Mouse (Mus musculus) CH12.LX (cell line): ENCODE results near the gene Htr6. TPM values are rescaled to one million over a fixed set of nuclear protein-coding genes. Genes with fewer than 3 reads are reported as not detected.

Experiments used
- DNase-seq: peaks from one replicate; pipeline ENCODE4 v3.0.0-alpha.2; 2013; ENCODE audit errors: extremely low read depth
- H3K27ac ChIP-seq: 2 replicates; pipeline ENCODE4 v1.5.1; 2012; ENCODE audit warnings: low read depth, mild to moderate bottlenecking, control low read depth, moderate library complexity; ENCODE audit not compliant: insufficient read depth
- H3K27me3 ChIP-seq: replicated peaks from 2 replicates; pipeline ENCODE3; 2012; ENCODE audit warnings: inconsistent platforms
- H3K36me3 ChIP-seq, 2 experiments: replicated peaks in 1 of 2; 2 replicates each; pipeline versions ENCODE3 to v1.6.1; 2012; ENCODE audit warnings: inconsistent platforms in 1 of 2, low read length in 1 of 2, mild to moderate bottlenecking in 1 of 2, mixed read lengths in 1 of 2, moderate library complexity in 1 of 2; ENCODE audit not compliant: control insufficient read depth in 1 of 2, insufficient read depth in 1 of 2
- H3K4me1 ChIP-seq, 2 experiments: 2 replicates each; pipeline ENCODE4 v1.6.1; 2012; ENCODE audit warnings: inconsistent platforms in 1 of 2, moderate library complexity in 1 of 2; ENCODE audit not compliant: insufficient read depth in 2 of 2, control insufficient read depth in 1 of 2
- H3K4me2 ChIP-seq: 2 replicates; pipeline ENCODE4 v1.6.1; 2012; ENCODE audit warnings: low read depth, mild to moderate bottlenecking, control low read depth; ENCODE audit not compliant: poor library complexity, insufficient read depth, severe bottlenecking
- H3K4me3 ChIP-seq, 3 experiments: fragments of 150-350 bp in 1 of 3; sonication (generic) in 1 of 3; replicated peaks in 1 of 3; 2 replicates each; pipeline versions ENCODE3 to v1.5.1; 2011 to 2012; ENCODE audit warnings: low read depth in 2 of 3, low read length in 2 of 3, mild to moderate bottlenecking in 2 of 3, moderate library complexity in 2 of 3, control low read depth in 1 of 3, improper control_type of control experiment in 1 of 3, inconsistent platforms in 1 of 3, mixed read lengths in 1 of 3; ENCODE audit not compliant: poor library complexity in 1 of 3
- H3K79me2 ChIP-seq: replicated peaks from 2 replicates; pipeline ENCODE4 v1.6.1; 2012; ENCODE audit warnings: mild to moderate bottlenecking, moderate library complexity; ENCODE audit not compliant: control insufficient read depth, poor library complexity, insufficient read depth, severe bottlenecking; ENCODE audit errors: extremely low read depth
- H3K9ac ChIP-seq: 2 replicates; pipeline ENCODE4 v1.6.1; 2012; ENCODE audit warnings: low read depth, mild to moderate bottlenecking, control low read depth, moderate library complexity; ENCODE audit not compliant: insufficient read depth
- H3K9me3 ChIP-seq: replicated peaks from 2 replicates; pipeline ENCODE3; 2012; ENCODE audit warnings: low read length, inconsistent platforms, mixed read lengths
- CTCF ChIP-seq, 2 experiments: IDR thresholded peaks in 1 of 2; conservative IDR thresholded peaks in 1 of 2; 2 replicates each; pipeline ENCODE4 v1.5.1; 2011 to 2012; ENCODE audit warnings: low read depth in 2 of 2, low read length in 2 of 2, improper control_type of control experiment in 1 of 2, inconsistent platforms in 1 of 2, mild to moderate bottlenecking in 1 of 2, moderate library complexity in 1 of 2
- EP300 ChIP-seq: IDR thresholded peaks from 2 replicates; pipeline ENCODE4 v1.6.1; 2011; ENCODE audit warnings: low read length, improper control_type of control experiment
- ETS1 ChIP-seq: conservative IDR thresholded peaks from 2 replicates; pipeline ENCODE4 v1.6.1; 2012; ENCODE audit warnings: low read depth, mild to moderate bottlenecking, inconsistent platforms, low read length, improper control_type of control experiment, moderate library complexity
- IRF4 ChIP-seq: IDR thresholded peaks from 2 replicates; pipeline ENCODE4 v1.6.1; 2014; ENCODE audit warnings: low read depth, mild to moderate bottlenecking, inconsistent platforms, low read length, improper control_type of control experiment
- KAT2A ChIP-seq: IDR thresholded peaks from 2 replicates; pipeline ENCODE4 v1.6.1; 2012; ENCODE audit warnings: low read length, improper control_type of control experiment, inconsistent platforms; ENCODE audit not compliant: insufficient replicate concordance
- MAX ChIP-seq: IDR thresholded peaks from 2 replicates; pipeline ENCODE4 v1.6.1; 2011; ENCODE audit warnings: low read length, improper control_type of control experiment
- MAZ ChIP-seq: IDR thresholded peaks from 2 replicates; pipeline ENCODE4 v1.6.1; 2012; ENCODE audit warnings: low read depth, mild to moderate bottlenecking, inconsistent platforms, low read length, improper control_type of control experiment, moderate library complexity
- MEF2A ChIP-seq: IDR thresholded peaks from 2 replicates; pipeline ENCODE4 v1.6.1; 2014; ENCODE audit warnings: low read depth, mild to moderate bottlenecking, inconsistent platforms, low read length, improper control_type of control experiment, borderline replicate concordance
- MXI1 ChIP-seq: IDR thresholded peaks from 2 replicates; pipeline ENCODE4 v1.6.1; 2011; ENCODE audit warnings: mild to moderate bottlenecking, low read depth, low read length, improper control_type of control experiment
- MYC ChIP-seq: IDR thresholded peaks from 2 replicates; pipeline ENCODE4 v1.6.1; 2011; ENCODE audit warnings: low read depth, mild to moderate bottlenecking, improper control_type of control experiment, low read length
- POLR2AphosphoS2 ChIP-seq: IDR thresholded peaks from 2 replicates; pipeline ENCODE4 v1.6.1; 2011; ENCODE audit warnings: low read depth, low read length, improper control_type of control experiment
- RAD21 ChIP-seq: IDR thresholded peaks from 2 replicates; pipeline ENCODE4 v1.6.1; 2011; ENCODE audit warnings: low read depth, mild to moderate bottlenecking, low read length, improper control_type of control experiment, moderate library complexity
- RCOR1 ChIP-seq: conservative IDR thresholded peaks from 2 replicates; pipeline ENCODE4 v1.6.1; 2012; ENCODE audit warnings: low read depth, mild to moderate bottlenecking, inconsistent platforms, low read length, improper control_type of control experiment
- SMC3 ChIP-seq: IDR thresholded peaks from 2 replicates; pipeline ENCODE4 v1.6.1; 2011; ENCODE audit warnings: low read depth, low read length, improper control_type of control experiment
- TBP ChIP-seq: conservative IDR thresholded peaks from 2 replicates; pipeline ENCODE4 v1.6.1; 2011; ENCODE audit warnings: low read depth, low read length, improper control_type of control experiment
- TCF12 ChIP-seq: IDR thresholded peaks from 2 replicates; pipeline ENCODE4 v1.6.1; 2014; ENCODE audit warnings: low read depth, mild to moderate bottlenecking, inconsistent platforms, low read length, improper control_type of control experiment
- UBTF ChIP-seq: IDR thresholded peaks from 2 replicates; pipeline ENCODE4 v1.6.1; 2012; ENCODE audit warnings: low read depth, mild to moderate bottlenecking, inconsistent platforms, low read length, improper control_type of control experiment, moderate library complexity
- USF1 ChIP-seq: IDR thresholded peaks from 2 replicates; pipeline ENCODE4 v1.6.1; 2014; ENCODE audit warnings: low read depth, mild to moderate bottlenecking, inconsistent platforms, low read length, improper control_type of control experiment
- ZC3H11A ChIP-seq: IDR thresholded peaks from 2 replicates; pipeline ENCODE4 v1.6.1; 2012; ENCODE audit warnings: low read depth, mild to moderate bottlenecking, inconsistent platforms, low read length, improper control_type of control experiment
- dilution Hi-C: fragments of 300-500 bp; cut with MboI; formaldehyde crosslinking; loops from 2 replicates; pipeline ENCODE4 v1.14.3; 2020; ENCODE audit warnings: low sequenced_read_pairs; ENCODE audit not compliant: extremely low pct_unique_long_range_greater_than_20kb, extremely low pct_ligation_motif_present
- in situ Hi-C: fragments of 300-500 bp; cut with MboI; formaldehyde crosslinking; loops from 3 replicates; pipeline ENCODE4 v1.14.3; 2019; ENCODE audit warnings: low sequenced_read_pairs, low pct_ligation_motif_present, low pct_unique_long_range_greater_than_20kb, mixed read lengths
- polyA plus RNA-seq: library from polyadenylated mRNA; unstranded; fragments of >175 nt; gene quantifications from 2 replicates; pipeline ENCODE4 v1.2.1, GENCODE M21; 2012; ENCODE audit warnings: low read depth; ENCODE audit not compliant: insufficient read length
- total RNA-seq, 2 experiments: library from RNA; depleted of rRNA; stranded (reverse); fragments of 300-350 nt in 1 of 2; fragments of >200 nt in 1 of 2; gene quantifications; 2 replicates each; pipeline ENCODE4 v1.2.3; 2012 to 2014

Htr6 gene
- total and polyA plus RNA-seq, 3 experiments = not detected

DNA sequence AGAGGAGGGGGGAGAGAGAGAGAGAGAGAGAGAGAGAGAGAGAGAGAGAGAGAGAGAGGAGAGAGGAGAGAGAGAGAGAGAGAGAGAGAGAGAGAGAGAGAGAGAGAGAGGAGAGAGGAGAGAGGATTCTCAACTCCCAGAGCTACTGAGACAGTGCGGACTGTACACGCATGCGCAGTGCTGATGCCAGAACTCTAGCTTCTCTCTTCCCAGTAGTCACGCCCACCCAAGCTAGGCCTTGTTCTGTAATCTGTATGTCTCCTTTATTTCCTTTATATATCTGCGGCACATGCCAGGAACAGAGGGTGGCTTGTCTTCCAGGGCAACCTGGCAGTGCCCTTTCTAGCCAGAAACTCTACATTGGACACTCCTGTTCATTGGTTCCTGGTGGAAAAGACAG lies 10.5 kb downstream of the Htr6 start:
- Histone ChIP-seq H3K79me2 (no peaks in the 10 kb centered on the region), H3K9ac (no peak overlapping the region), H3K4me3 (no peak overlapping the region), H3K27me3 (peaks cover 67% of the 10 kb centered on the region), H3K36me3 (peaks cover 0 to under 1% of the 10 kb centered on the region in 2 experiments), H3K4me2 (no peak overlapping the region), H3K27ac (no peak overlapping the region), H3K4me1 (no peaks in the 10 kb centered on the region), H3K9me3 (no peaks in the 10 kb centered on the region)
- DNase-seq = no peak
- in situ Hi-C loops (no loop called here), dilution Hi-C loops (no loop called here)
- TF ChIP-seq MEF2A (no peak), TCF12 (no peak), MYC (no peak), SMC3 (no peak), RAD21 (no peak), RCOR1 (no peak), MXI1 (no peak)

DNA sequence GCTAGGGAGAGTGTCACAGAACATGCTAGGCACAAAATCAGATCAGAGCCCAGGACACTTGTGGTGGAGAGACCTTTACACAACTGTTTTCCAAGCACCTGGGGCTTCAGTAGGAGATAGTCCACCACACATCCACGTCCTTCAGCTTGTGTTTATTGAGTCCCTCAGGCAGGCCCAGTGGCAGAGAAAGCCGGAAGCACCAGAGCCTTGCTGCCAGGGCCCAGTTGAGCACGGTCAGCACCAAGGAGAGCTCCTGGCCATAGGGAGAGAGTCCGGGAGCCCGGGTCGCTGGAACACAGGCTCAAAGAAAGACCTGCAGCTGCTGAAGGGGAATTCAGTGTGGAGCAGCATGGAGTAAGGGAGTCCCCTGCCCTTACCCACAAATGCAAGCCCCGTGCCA lies 15.8 kb downstream of the Htr6 start:
- no peak overlapping the region for H3K27ac ChIP-seq
- H3K9ac ChIP-seq = no peak overlapping the region
- no peaks in the 10 kb centered on the region for H3K79me2 ChIP-seq
- TF ChIP-seq MEF2A (no peak), MAX (no peak), CTCF (conservative IDR thresholded peaks at IDR 0.05 in 1 of 2, IDR thresholded peaks at IDR 0.05 in 1 of 2; ENCODE audit: low read depth in 2 of 2, low read length in 2 of 2) (no peak)
- TF ChIP-seq, all 38 proteins: peak for 0
- dilution Hi-C loops = no loop called here
- H3K4me3 ChIP-seq = no peak overlapping the region
- no peak for DNase-seq
- in situ Hi-C loops = no loop called here
- H3K4me1 ChIP-seq = no peaks in the 10 kb centered on the region
- H3K9me3 ChIP-seq = no peaks in the 10 kb centered on the region
- no peak overlapping the region for H3K4me2 ChIP-seq
- peaks cover 7 to 42% of the 10 kb centered on the region in 2 experiments for H3K36me3 ChIP-seq
- peaks cover 22% of the 10 kb centered on the region for H3K27me3 ChIP-seq

DNA sequence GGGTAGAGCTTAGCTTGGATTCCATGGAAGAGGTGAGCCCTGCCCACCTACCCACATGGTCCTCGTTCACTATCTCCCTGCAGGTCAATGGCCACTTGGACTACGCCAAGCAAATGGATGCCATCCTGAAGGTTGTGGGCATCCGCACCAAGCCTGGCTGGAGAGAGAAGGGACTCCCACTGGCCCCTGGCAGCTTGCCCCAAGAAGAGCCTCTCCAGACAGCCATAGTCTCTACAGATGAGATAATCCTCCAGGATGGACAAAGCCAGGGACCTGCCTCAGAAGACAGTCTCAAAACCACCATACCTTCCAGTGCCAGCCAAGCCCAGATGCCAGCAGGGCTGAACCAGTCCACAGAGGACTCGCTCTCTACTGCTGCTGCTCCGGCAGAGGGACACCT lies 17.3 kb downstream of the Htr6 start:
- peaks cover 7% of the 10 kb centered on the region for H3K27me3 ChIP-seq
- in situ Hi-C loops (no loop called here), dilution Hi-C loops (no loop called here)
- H3K27ac ChIP-seq = no peak overlapping the region
- no peak overlapping the region for H3K4me3 ChIP-seq
- H3K9me3 ChIP-seq = no peaks in the 10 kb centered on the region
- DNase-seq = no peak
- no peak overlapping the region for H3K9ac ChIP-seq
- no peaks in the 10 kb centered on the region for H3K4me1 ChIP-seq
- H3K4me2 ChIP-seq = no peak overlapping the region
- H3K36me3 ChIP-seq = peaks cover 8 to 55% of the 10 kb centered on the region in 2 experiments
- TF ChIP-seq EP300 (no peak), ETS1 (no peak), IRF4 (no peak), KAT2A (no peak), ZC3H11A (no peak), TBP (no peak), UBTF (no peak), CTCF (conservative IDR thresholded peaks at IDR 0.05 in 1 of 2, IDR thresholded peaks at IDR 0.05 in 1 of 2; ENCODE audit: low read depth in 2 of 2, low read length in 2 of 2) (no peak), RCOR1 (no peak), MEF2A (no peak), MAZ (no peak), POLR2AphosphoS2 (no peak), MYC (no peak), USF1 (no peak), MXI1 (no peak)
- H3K79me2 ChIP-seq = no peaks in the 10 kb centered on the region
